Mouse (Mus musculus) lung, embryonic 16.5 days (tissue): ENCODE measurements around the gene B230118H07Rik. TPM values are rescaled to one million over a fixed set of nuclear protein-coding genes. Genes with fewer than 3 reads are reported as not detected.

Source experiments
- ATAC-seq: fragments of 200-750 bp; cut with Nextera tagmentation; 2 replicates; pipeline ENCODE4 v1.8.0; 2017; ENCODE audit warnings: low read depth, mild to moderate bottlenecking, moderate library complexity
- H3K27ac ChIP-seq: fragments of 300-500 bp; sonication (generic); 2 replicates; pipeline ENCODE4 v1.5.1; 2014; ENCODE audit warnings: mild to moderate bottlenecking, control low read depth, low read length
- H3K27me3 ChIP-seq: fragments of 300-500 bp; sonication (generic); 2 replicates; pipeline ENCODE4 v1.6.1; 2014; ENCODE audit warnings: low read depth, low read length, mixed read lengths; ENCODE audit not compliant: control insufficient read depth, insufficient read depth
- H3K36me3 ChIP-seq: fragments of 300-500 bp; sonication (generic); 2 replicates; pipeline ENCODE4 v1.6.1; 2014; ENCODE audit warnings: low read length; ENCODE audit not compliant: control insufficient read depth, insufficient read depth
- H3K4me1 ChIP-seq: fragments of 300-500 bp; sonication (generic); replicated peaks from 2 replicates; pipeline ENCODE4 v1.6.1; 2014; ENCODE audit warnings: low read length, mixed read lengths; ENCODE audit not compliant: control insufficient read depth, insufficient read depth
- H3K4me2 ChIP-seq: fragments of 300-500 bp; sonication (generic); 2 replicates; pipeline ENCODE4 v1.6.1; 2014; ENCODE audit warnings: low read depth, low read length, control low read depth
- H3K4me3 ChIP-seq: fragments of 300-500 bp; sonication (generic); 2 replicates; pipeline ENCODE4 v1.5.1; 2014; ENCODE audit warnings: mild to moderate bottlenecking, low read length, control low read depth
- H3K9ac ChIP-seq: fragments of 300-500 bp; sonication (generic); 2 replicates; pipeline ENCODE4 v1.6.1; 2014; ENCODE audit warnings: low read length, control low read depth
- H3K9me3 ChIP-seq: fragments of 300-500 bp; sonication (generic); 2 replicates; pipeline ENCODE4 v1.6.1; 2016; ENCODE audit warnings: low read length; ENCODE audit not compliant: control insufficient read depth
- WGBS: fragments of 180-500 bp; shearing (Covaris S2); extraction: QIAGEN DNeasy Blood & Tissue Kit; methylation state at CpG from one replicate; pipeline ENCODE4 v1.1.7; 2014; 5-methylcytosine and 5-hydroxymethylcytosine counted together
- polyA plus RNA-seq: library from polyadenylated mRNA; unstranded; fragments of >200 nt; fragmentation: Nextera tagmentation; extraction: Ambion mirVana; gene quantifications from 2 replicates; pipeline ENCODE4 v1.2.1, GENCODE M21; 2015

Gene B230118H07Rik
- polyA plus RNA-seq, 1 experiment from 2014 or later: 58.4 TPM

DNA sequence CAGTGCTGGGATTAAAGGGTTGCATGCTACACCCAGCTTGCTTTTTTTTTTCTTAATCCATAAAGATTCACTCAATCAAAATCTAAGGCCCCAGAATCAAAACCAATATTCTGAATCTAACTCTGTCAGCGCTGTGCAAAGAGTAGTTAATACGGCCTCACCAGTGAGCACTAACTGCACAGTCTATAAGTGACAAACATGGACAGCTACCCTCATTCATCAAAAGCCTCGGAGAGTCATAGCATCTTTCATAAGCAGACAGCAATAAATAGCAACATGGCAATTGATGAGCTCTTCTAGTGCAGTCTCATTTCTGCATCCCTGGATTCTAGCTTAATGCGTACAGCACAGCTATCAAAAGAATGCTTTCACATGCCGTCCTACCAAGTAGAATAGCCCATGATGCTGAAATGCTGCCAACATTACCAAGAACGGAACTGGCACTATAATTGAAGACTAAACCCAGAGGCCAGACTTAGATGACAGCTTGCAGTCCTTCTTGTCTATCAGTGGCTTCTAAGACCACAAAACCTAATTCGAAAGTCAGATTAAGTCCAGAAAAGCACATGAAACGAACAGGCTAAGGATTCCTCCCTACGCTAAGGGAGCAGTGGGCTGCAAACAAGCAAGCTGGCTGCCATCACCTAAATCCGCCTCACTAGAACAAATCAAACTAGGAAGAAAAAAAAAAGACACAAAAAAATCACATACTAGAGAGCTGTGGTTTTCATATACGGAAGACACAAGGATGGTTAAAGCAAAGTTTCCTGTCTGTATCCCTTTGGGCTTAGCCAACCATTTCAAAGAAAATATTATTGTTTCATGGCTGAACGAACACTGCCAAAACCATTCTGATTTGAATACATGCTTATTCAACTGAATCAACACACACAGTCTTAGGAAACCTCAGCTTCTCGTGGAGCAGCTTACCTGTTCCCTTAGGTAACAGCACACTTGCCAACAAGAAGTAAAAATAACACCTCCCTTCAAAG is 50.8 kb downstream of the B230118H07Rik start:
- H3K36me3 ChIP-seq: no peaks in the 10 kb centered on the region; the same call in 1 of the 2 replicates
- WGBS: 79% methylated on average over 13 of the region's 13 CpGs
- no peaks in the 10 kb centered on the region for H3K27me3 ChIP-seq
- no peak overlapping the region for H3K27ac ChIP-seq
- no peaks in the 10 kb centered on the region for H3K4me1 ChIP-seq
- no peak overlapping the region for H3K9ac ChIP-seq
- H3K9me3 ChIP-seq: no peaks in the 10 kb centered on the region
- no peak overlapping the region for H3K4me2 ChIP-seq
- H3K4me3 ChIP-seq: no peak overlapping the region
- no peak for ATAC-seq

- Histone ChIP-seq H3K4me1 (no peaks in the 10 kb centered on the region), H3K36me3 (no peaks in the 10 kb centered on the region), H3K27me3 (no peaks in the 10 kb centered on the region), H3K9ac (no peak overlapping the region), H3K4me2 (no peak overlapping the region), H3K27ac (no peak overlapping the region), H3K9me3 (no peaks in the 10 kb centered on the region), H3K4me3 (no peak overlapping the region)
- ATAC-seq: no peak
Measured at GRCm38 (mm10) chr2:101597186-101597585, 52.1 kb downstream of the B230118H07Rik start.

GRCm38 (mm10) chr2:101594681-101595080 is 54.7 kb downstream of the B230118H07Rik start:
- ATAC-seq: no peak
- WGBS: 87% methylated on average over 5 of the region's 5 CpGs

DNA sequence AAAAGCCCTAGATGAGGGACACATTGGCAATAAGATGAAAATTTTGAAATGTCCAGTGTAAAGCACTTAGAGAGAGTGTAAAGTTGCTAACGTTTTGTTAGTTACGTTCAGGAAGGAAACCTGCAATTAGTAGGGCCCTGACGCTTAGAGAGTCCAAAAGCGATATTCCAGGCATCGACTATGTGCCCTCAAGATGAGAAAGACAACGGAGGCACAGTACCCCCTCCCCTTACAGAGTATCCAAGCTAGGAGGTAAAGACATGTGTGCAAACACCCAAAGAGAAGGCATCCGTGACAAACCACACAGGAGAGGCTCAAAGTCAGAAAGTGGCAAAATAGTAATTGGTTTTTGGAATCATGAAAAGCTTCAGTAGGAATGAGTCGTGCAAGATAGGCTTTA is 56.4 kb downstream of the B230118H07Rik start:
- Histone ChIP-seq H3K9ac (no peak overlapping the region), H3K4me3 (no peak overlapping the region), H3K27me3 (no peaks in the 10 kb centered on the region), H3K4me1 (no peaks in the 10 kb centered on the region), H3K36me3 (no peaks in the 10 kb centered on the region), H3K27ac (no peak overlapping the region), H3K4me2 (no peak overlapping the region), H3K9me3 (no peaks in the 10 kb centered on the region)
- ATAC-seq: no peak
- WGBS: 80% methylated on average over 8 of the region's 8 CpGs

More at GRCm38 (mm10) chr2:101594681-101595080, 54.7 kb downstream of the B230118H07Rik start:
- no peak overlapping the region for H3K4me2 ChIP-seq
- H3K27me3 ChIP-seq: no peaks in the 10 kb centered on the region
- H3K27ac ChIP-seq: no peak overlapping the region
- H3K4me1 ChIP-seq: no peaks in the 10 kb centered on the region
- H3K4me3 ChIP-seq: no peak overlapping the region
- H3K9ac ChIP-seq: no peak overlapping the region
- H3K9me3 ChIP-seq: no peaks in the 10 kb centered on the region
- no peaks in the 10 kb centered on the region for H3K36me3 ChIP-seq

- Histone ChIP-seq H3K27me3 (no peaks in the 10 kb centered on the region), H3K4me3 (no peak overlapping the region), H3K36me3 (no peaks in the 10 kb centered on the region), H3K4me1 (no peaks in the 10 kb centered on the region), H3K4me2 (no peak overlapping the region), H3K27ac (no peak overlapping the region), H3K9ac (no peak overlapping the region), H3K9me3 (no peaks in the 10 kb centered on the region)
- no peak for ATAC-seq
- 49% methylated on average over 10 of the region's 10 CpGs for WGBS
Measured at GRCm38 (mm10) chr2:101592023-101592841, 57.1 kb downstream of the B230118H07Rik start.

DNA sequence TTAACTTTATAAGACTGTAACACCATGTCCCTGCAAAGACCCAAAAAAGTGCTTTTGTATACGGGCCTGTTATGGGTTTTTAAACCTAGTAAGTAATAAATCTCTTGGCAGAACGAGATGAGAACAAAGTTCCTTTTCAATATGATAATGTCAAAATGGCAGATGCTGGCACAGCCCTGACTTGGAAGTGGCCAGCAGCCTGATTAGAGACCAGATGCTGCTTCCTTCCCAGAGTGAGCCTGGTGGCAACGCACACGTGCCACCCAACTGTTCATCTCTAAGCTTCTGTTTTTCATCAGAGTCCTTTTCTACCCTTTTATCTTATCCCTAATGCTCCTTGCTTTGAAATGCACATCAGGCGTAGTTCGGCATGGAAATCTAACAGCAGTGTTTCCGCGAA is 58.0 kb downstream of the B230118H07Rik start:
- 78% methylated on average over 8 of the region's 8 CpGs for WGBS
- H3K9ac ChIP-seq: no peak overlapping the region
- ATAC-seq: no peak
- H3K27ac ChIP-seq: no peak overlapping the region
- H3K9me3 ChIP-seq: no peaks in the 10 kb centered on the region
- H3K4me1 ChIP-seq: no peaks in the 10 kb centered on the region
- H3K36me3 ChIP-seq: no peaks in the 10 kb centered on the region
- H3K4me3 ChIP-seq: no peak overlapping the region
- no peak overlapping the region for H3K4me2 ChIP-seq
- H3K27me3 ChIP-seq: no peaks in the 10 kb centered on the region

DNA sequence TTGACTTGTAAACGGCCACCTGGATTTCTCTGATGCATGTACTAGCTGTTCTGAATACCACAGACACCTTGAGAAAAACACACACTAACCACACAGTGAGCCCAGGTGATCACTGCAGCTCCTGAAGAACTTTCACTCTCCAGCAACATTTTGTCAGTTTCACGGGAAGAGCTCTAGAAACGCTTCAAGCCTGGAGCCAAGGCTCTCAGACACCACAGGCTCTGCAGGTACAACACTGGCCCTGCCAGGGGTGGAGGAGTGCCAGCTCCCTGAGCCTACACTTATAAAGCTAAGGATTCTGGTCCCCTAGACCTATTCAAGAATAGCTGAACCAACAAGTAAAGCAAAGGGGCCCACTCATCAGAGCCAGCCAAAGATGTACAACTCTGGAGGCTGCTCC is 67.9 kb downstream of the B230118H07Rik start:
- H3K4me1 ChIP-seq: no peaks in the 10 kb centered on the region
- H3K27me3 ChIP-seq: no peaks in the 10 kb centered on the region
- no peak overlapping the region for H3K4me3 ChIP-seq
- no peaks in the 10 kb centered on the region for H3K9me3 ChIP-seq
- H3K27ac ChIP-seq: no peak overlapping the region
- no peaks in the 10 kb centered on the region for H3K36me3 ChIP-seq
- ATAC-seq: no peak
- 87% methylated on average over 3 of the region's 3 CpGs for WGBS
- H3K4me2 ChIP-seq: no peak overlapping the region
- H3K9ac ChIP-seq: no peak overlapping the region

- ATAC-seq: no peak
- Histone ChIP-seq H3K27ac (no peak overlapping the region), H3K4me3 (no peak overlapping the region), H3K4me1 (no peaks in the 10 kb centered on the region), H3K4me2 (no peak overlapping the region), H3K9me3 (no peaks in the 10 kb centered on the region), H3K9ac (no peak overlapping the region), H3K36me3 (no peaks in the 10 kb centered on the region), H3K27me3 (no peaks in the 10 kb centered on the region)
- WGBS: 72% methylated on average over 3 of the region's 3 CpGs
Measured at GRCm38 (mm10) chr2:101580977-101581376, 68.4 kb downstream of the B230118H07Rik start.

GRCm38 (mm10) chr2:101580428-101580827 is 68.9 kb downstream of the B230118H07Rik start:
- H3K36me3 ChIP-seq: no peaks in the 10 kb centered on the region
- no peak overlapping the region for H3K4me3 ChIP-seq
- H3K27ac ChIP-seq: no peak overlapping the region
- no peaks in the 10 kb centered on the region for H3K9me3 ChIP-seq
- no peak overlapping the region for H3K9ac ChIP-seq
- ATAC-seq: no peak
- H3K4me1 ChIP-seq: no peaks in the 10 kb centered on the region
- H3K4me2 ChIP-seq: no peak overlapping the region
- H3K27me3 ChIP-seq: no peaks in the 10 kb centered on the region
- WGBS: 54% methylated on average over 1 of the region's 1 CpGs
